Mouse (Mus musculus) cerebellum, adult 18-20 months (tissue): ENCODE measurements around the gene Gm17542.
"Not testable (repeated sequence)": the region's sequence is repeated elsewhere in the genome, so short reads cannot be mapped to it uniquely, and the experiment has no call there.

Experiments used
- DNase-seq, 2 experiments: peaks; one replicate each; pipeline ENCODE4 v3.0.0; 2021

Gm17542 gene

DNA sequence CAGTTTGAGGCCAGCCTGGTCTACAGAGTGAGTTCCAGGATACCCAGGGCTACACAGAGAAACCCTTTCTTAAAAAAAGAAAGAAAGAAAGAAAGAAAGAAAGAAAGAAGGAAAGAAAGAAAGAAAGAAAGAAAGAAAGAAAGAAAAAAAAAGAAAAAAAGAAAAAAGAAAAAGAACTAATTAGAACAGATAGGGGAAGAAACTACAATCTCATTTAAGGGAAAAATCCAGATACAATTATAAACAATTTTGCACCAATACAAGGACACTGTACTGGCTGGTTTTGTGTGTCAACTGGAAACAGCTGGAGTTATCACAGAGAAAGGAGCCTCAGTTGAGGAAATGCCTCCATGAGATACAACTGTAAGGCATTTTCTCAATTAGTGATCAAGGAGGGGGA, at the start of gene Gm17542:
Gene Gm17542 (minus strand): TSS at position 101 of the 400 bp plus-strand sequence.
- not testable (repeated sequence) for DNase-seq

DNA sequence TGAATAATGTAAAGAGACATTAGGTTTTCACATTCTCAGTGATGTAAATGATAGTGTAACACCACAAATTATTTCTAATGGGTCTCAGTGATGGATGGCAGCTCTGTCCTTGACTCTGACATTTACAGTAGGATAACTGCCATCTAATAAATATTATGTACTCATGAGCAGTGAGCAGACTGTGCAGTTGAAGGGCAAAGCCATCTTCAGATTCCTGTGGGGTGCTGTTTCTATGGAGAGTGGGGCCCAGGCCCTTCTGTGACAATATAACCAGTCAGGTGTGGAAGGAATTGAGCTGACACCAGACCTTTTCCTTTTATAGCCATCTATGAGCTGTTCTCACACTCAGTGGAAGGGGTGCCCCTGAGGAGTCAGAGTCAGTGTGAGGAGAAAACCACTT, 21.8 kb upstream of the Gm17542 start:
- DNase-seq: no peak

DNA sequence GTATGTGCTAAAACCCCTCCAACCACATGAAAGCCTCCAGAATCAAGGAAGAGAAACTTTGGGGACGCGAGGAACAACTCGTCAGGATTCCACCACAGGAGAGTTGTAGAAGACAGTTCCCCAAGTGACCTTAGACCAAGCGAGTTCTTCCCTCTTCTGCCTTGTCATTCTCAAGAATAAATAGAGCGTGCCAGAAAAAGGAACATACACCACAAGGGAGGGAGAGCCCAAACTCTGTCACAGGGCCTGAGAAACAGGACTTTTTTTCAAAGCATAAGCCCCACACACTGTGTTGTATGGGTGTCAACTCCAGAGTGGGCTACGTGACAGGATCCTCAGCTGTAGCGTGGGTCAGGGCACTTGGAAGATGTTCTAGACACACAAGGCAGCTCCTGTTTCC, 20.1 kb upstream of the Gm17542 start:
- DNase-seq: no peak

DNA sequence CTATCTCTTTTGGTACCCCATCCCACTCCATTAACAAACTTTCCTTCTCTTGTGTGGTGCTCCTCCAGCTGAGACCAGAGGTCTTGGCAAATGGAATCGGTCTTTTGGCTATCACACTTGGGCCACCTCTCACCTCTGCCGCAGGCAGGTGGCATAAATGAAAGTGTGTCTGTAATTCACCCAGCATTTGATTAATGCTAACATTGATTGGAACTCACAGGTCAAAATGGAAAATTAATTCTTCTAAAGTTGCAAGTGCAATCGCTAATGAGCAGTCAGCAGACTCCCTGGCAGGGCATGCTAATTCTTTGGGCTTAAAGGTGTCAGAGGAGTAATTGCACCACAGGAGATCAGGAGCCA, 3.2 kb downstream of the Gm17542 start:
- no peak for DNase-seq

DNA sequence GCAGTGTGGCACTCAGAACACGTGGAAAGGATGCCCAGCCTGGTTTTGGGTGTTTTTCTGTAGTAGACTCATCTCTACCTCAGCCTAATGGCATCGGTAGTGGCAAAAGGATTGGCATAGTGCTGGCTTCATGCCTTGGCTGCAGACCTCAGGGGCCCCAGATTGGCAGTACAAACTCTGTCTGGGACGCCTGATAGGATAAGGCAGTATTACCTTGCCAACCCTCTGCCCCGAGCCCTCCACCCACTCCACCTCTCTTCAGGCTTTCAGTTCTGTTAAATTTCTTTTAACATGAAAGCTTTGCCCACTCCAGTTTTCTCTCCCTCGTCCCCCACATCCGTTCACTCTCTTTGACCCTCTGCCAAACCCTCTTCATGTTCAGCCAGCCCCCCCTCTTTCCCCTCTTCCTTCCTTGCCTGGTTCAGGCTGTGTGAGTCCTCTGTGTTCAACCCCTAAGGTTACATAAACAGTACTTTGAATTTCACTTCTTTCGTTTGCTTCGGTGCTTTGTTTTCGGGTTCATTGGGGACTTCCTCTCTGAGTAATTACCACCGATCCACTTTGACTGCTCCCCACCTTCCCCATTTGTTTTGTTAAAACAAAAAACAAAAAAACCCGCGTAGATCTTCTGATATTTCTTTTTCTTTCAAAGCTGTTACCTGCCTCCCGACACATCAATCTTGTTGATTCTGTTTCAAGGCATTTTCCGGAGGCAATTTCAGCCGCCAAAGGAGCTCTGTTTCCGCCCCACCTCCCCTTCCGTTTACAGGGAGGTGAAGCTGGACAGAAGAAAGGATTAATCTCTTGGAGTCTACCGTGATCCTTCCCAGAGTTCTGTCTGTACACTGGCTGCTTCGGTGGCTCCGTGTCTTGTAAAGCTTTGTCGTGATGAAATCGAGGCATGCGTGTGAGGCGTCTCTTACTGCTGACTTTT, 3.9 kb downstream of the Gm17542 start:
- no peak for DNase-seq

DNA sequence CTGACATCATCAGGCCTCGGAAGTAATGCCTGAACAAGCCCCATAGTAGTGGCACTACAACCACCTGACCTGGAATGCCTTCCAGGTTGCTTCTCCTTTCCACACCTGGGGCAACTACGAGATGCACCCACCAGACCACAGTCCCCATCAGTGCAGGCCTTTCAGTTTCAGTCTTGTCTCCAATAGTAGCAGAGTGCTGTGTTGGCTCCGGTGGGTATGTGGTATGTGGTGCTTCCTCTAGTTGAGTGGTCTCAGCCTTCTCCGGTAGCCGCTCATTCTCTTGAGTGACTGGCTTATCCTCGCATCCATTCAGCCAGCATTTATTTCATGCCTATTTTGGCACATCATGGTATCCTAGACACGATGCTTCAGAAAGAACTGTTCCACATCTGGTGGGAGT, 4.8 kb downstream of the Gm17542 start:
- no peak for DNase-seq

DNA sequence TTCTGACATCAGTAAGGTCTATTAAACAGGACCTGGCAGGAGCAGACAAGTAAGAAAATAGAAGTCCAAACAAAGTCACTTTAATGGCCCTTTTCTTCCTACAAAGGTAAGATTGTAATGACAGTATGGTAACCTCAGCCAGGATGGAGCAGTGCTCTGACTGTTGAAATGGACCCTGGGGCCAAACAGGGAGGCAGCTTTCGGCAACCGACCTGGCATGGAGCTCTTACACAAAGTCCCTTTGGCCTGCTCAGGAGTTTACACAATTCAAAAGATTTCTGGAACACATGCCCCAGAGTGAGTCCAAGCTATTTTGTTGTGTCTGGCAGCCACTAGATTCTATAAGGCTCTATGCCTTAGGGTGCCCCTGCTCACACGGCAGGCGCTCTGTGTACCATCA, 9.0 kb downstream of the Gm17542 start:
- no peak for DNase-seq

DNA sequence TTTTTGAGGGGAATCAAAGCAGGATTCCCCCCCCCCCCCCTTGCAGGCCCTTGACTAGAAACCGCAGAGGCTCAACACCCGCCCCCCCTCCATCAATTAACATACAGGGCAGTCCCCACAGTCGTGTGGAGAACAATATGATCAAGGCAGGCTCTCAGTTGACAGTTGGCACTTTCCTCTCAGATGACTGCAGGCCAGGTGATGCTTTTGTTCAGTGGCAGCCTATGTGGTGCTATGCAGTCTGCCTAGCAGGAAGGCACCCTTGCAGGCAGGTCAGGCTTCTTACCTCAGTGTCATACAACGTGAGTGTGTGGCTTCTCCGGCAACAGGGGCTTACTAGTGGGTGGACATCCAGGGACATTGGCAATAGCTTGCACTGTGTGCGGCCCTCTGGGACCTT, 17.4 kb downstream of the Gm17542 start:
- no peak for DNase-seq

DNA sequence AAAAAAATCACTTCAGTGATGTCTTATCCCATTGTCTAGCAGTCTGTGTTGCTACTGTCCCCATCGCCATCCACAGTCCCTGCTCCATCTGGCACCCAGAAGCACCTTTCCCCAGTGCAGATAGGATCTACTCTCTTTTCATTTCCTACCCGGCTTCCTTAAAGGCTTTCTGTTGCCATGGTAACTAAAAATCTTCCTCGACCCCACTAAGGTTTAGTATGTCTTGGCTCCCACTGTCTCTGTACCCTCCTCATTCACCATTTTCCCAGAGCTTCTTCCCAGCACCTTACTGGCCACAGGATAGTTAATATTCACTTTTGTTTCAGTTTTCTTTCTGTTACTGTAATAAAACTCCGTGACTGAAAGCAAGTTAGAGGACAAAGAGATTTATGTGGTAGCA, 17.9 kb downstream of the Gm17542 start:
- DNase-seq: no peak

DNA sequence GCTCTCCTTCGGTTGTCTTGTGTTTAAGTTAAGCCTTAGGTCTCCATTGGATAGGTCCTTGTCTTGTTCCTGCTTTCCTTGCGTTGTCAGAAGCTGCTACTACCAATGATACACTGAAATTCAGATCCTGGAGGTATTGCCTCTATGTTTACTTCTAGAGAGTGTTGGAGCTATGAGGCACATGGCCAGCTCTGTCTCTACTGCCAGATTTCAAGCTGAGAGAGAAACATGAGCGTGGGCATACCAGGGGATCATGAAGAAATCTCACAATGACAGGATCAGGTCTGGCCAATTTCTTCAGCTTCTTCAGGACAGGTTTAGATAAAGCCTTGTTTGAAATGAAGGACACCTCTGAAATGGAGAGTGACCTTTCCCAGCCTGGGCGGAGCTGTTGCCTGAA, 19.1 kb downstream of the Gm17542 start:
- no peak for DNase-seq

DNA sequence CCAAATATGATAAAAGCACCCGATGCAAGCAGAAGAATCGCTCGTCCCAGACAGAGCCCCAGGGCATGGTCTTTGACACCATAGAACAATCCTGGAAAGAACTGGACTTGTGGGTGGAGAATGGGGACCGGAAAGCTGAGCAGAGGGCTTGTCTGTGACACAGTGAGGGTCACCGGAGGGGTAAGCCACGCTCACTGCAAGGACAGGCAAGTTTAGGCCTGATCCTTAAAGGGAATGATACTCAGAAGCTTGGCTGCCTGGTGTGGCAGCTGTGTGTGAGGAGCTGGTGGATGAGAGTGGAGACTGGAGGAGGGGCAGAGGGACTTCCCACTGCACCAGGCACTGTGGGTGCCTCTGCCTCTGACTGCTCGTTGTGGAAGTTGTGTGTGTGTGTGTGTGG, 27.0 kb downstream of the Gm17542 start:
- DNase-seq: no peak

DNA sequence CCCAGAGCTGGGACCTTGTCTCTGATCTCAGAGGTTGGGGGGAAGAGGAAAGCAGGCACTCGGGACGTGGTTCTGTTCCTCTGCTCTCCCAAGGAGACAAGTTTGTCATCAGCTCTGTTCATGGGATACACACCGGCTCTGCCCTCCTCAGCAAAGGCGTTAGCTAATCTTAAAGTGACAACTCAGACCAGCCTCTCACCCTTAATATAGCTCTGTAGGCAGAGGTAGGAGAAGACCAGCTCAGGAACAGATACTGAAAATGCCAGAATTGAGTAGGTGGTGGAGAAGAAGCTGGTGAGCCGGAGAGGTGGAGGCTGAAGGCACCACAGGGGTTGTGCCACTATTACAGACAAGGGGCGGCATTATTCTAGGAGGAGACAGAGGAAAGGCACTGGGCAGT, 38.7 kb downstream of the Gm17542 start:
- DNase-seq: no peak

DNA sequence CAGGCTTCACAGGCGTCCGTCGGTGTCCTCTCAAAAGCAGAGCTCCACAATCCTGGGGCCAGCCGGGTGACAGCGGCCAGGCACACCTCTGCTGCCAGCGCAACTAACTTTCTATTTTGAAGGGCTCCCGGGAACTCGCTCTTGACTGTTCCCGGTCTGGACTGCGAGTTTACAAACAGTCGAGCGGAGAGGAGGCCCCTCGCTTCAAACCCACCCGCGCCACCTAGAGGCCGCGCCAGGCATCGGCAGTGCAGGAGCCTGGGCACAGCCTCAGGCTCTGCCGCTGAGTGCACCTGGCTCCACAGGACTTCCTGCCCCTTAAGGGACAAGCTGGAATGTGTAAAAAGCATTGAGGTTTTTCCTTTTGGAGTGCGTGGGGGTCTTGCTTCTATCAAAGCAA, 42.5 kb downstream of the Gm17542 start, which contains the start of gene Edar:
Gene Edar (minus strand): TSS at position 122 of the 400 bp plus-strand sequence.
- peak; percentile 63 to 73 for DNase-seq

DNA sequence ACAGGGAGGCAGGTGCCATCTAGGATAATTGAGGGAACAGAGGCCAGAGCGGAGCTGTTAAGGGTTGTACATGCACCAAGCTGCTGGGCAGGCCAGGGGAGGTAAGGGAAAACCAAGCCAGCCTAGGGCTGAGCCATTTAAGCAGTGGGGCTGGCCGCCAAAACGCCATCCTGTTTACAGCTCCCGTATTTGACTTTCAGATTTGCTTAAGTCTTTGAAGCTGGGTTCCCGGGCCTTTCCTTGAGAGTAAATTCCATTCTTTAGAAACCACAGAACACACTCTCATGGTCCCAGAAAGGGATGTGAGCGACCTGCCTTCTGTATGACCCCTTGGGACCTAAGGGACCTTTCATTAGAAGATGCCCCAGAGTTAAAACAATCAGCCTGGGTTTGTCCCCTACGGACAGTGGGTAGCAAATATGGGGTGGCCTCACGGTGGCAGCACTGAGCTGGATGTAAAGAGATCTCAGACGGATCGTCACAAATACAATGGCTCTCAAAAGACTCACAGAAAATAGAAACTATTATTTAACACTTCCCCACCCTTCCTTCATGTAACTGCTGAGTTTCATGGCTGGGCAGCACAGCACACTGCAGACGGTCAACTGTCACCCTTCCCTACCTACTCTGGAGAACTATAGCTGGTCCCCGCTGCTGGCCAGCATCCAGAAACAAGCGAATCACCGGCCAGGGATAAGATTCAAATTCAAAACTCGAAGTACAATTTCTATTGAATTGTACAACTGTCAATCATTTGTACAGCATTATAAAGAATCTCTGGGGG, 44.5 kb downstream of the Gm17542 start:
- DNase-seq: peak; percentile 71 to 74

DNA sequence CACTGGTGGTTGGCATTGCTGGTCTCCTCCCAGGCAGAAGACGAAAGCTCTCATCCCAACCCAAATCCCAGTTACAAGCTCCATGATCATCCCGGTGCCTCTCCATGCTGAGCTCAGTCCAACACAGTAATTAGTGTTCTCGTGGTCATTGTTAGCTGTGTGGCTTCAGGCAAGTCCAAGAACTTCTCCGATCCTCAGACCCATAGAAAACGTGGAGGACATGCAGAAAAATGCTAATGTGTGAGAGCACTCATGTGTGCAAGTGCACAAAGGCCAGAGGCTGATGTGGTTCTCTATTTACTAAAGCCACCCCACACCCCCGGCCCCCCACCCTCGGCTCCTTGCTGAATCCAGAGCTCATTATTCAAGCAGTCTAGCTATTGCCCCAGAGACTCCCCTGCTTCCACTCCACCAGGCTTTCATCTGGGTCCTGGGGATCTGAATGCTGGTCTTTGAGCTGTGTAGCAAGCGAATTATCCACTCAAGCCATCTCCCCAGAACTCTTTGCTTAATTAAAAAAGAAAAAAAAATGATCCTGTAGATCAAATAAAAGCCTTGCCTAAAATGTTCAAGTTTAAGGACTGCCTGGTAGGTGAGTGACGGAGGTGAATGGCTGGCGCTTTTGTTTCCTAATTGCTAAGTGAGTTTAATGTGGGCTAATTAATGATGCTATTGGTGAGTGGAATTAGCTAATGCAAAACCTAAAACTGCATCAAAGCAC, 45.3 kb downstream of the Gm17542 start:
- DNase-seq: no peak

DNA sequence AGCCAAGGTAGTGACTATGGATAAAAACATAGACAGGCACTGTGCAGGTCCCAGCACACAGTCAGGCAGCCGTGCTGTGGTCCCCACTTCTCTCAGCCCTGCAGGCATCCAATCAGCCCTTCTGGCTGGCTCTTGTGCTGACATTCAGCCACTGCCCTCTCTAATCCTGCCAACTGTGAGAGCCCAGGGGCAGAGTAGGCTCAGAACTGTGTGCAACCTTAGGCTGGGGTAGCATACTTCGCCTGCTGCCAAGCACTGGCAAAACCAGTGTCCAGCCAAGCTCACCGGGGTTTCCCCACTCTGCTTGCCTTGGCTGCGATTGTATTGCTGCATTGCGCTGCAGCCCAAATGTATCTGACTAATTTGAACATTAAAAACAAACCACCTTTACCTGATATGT, 54.1 kb downstream of the Gm17542 start:
- no peak for DNase-seq
